Mouse (Mus musculus) stomach, embryonic 15.5 days (tissue): ENCODE results near the gene Tacc2. TPM values are rescaled to one million over a fixed set of nuclear protein-coding genes. Genes with fewer than 3 reads are reported as not detected.

ENCODE experiments used
- ATAC-seq: fragments of 200-750 bp; cut with Nextera tagmentation; 2 replicates; pipeline ENCODE4 v1.8.0; 2017; ENCODE audit warnings: low read depth, moderate number of reproducible peaks, moderate TSS enrichment; ENCODE audit not compliant: insufficient read depth, low FRiP score
- H3K27ac ChIP-seq: fragments of 300-500 bp; sonication (generic); 2 replicates; pipeline ENCODE4 v1.5.1; 2015; ENCODE audit warnings: mild to moderate bottlenecking, inconsistent platforms
- H3K27me3 ChIP-seq: fragments of 300-500 bp; sonication (generic); replicated peaks from 2 replicates; pipeline ENCODE4 v1.6.1; 2015; ENCODE audit warnings: inconsistent platforms
- H3K36me3 ChIP-seq: fragments of 300-500 bp; sonication (generic); 2 replicates; pipeline ENCODE4 v1.6.1; 2015; ENCODE audit warnings: inconsistent platforms
- H3K4me1 ChIP-seq: fragments of 300-500 bp; sonication (generic); 2 replicates; pipeline ENCODE4 v1.6.1; 2015; ENCODE audit warnings: inconsistent platforms
- H3K4me2 ChIP-seq: fragments of 300-500 bp; sonication (generic); 2 replicates; pipeline ENCODE4 v1.6.1; 2015; ENCODE audit warnings: mild to moderate bottlenecking, inconsistent platforms
- H3K4me3 ChIP-seq: fragments of 300-500 bp; sonication (generic); replicated peaks from 2 replicates; pipeline ENCODE4 v1.5.1; 2015; ENCODE audit warnings: inconsistent platforms
- H3K9ac ChIP-seq: fragments of 300-500 bp; sonication (generic); 2 replicates; pipeline ENCODE4 v1.6.1; 2015; ENCODE audit warnings: inconsistent platforms
- H3K9me3 ChIP-seq: fragments of 300-500 bp; sonication (generic); 2 replicates; pipeline ENCODE4 v1.6.1; 2016; ENCODE audit warnings: inconsistent platforms
- WGBS: fragments of 180-500 bp; shearing (Covaris S2); methylation state at CpG from one replicate; pipeline ENCODE4 v1.1.7; 2015; 5-methylcytosine and 5-hydroxymethylcytosine counted together
- polyA plus RNA-seq: library from polyadenylated mRNA; unstranded; fragments of >200 nt; fragmentation: Nextera tagmentation; extraction: Ambion mirVana; gene quantifications from 2 replicates; pipeline ENCODE4 v1.2.1, GENCODE M21; 2015

Tacc2 gene
- polyA plus RNA-seq, 1 experiment from 2014 or later: 21.4 TPM

GRCm38 (mm10) chr7:130637811-130638210 lies 60.6 kb downstream of the Tacc2 start:
- H3K27me3 ChIP-seq: no peaks in the 10 kb centered on the region
- ATAC-seq: no peak
- H3K4me3 ChIP-seq: no peak overlapping the region
- H3K4me2 ChIP-seq: no peak overlapping the region
- 23% methylated on average over 6 of the region's 6 CpGs for WGBS
- H3K27ac ChIP-seq: no peak overlapping the region
- H3K36me3 ChIP-seq: no peaks in the 10 kb centered on the region
- no peaks in the 10 kb centered on the region for H3K9me3 ChIP-seq
- H3K4me1 ChIP-seq: no peaks in the 10 kb centered on the region
- H3K9ac ChIP-seq: no peak overlapping the region

GRCm38 (mm10) chr7:130640681-130641080 lies 63.4 kb downstream of the Tacc2 start:
- H3K9ac ChIP-seq: no peak overlapping the region
- H3K4me2 ChIP-seq: no peak overlapping the region
- no peaks in the 10 kb centered on the region for H3K4me1 ChIP-seq
- H3K9me3 ChIP-seq: no peaks in the 10 kb centered on the region
- ATAC-seq: no peak
- H3K36me3 ChIP-seq: no peaks in the 10 kb centered on the region
- no peaks in the 10 kb centered on the region for H3K27me3 ChIP-seq
- 0 out of 2 replicates have a peak overlapping the region, but pooled peaks have one; percentile 11 for H3K27ac ChIP-seq
- no peak overlapping the region for H3K4me3 ChIP-seq
- WGBS: 74% methylated on average over 9 of the region's 9 CpGs

- no peaks in the 10 kb centered on the region for H3K9me3 ChIP-seq
- H3K9ac ChIP-seq: peak overlapping the region; percentile 77
- no peaks in the 10 kb centered on the region for H3K36me3 ChIP-seq
- peak overlapping the region; percentile 57 for H3K4me3 ChIP-seq
- ATAC-seq: peak; percentile 48; the same call in 1 of the 2 replicates
- H3K4me2 ChIP-seq: peak overlapping the region; percentile 90
- peak overlapping the region; percentile 96 for H3K27ac ChIP-seq
- 8% methylated on average over 15 of the region's 15 CpGs for WGBS
- peaks cover 11% of the 10 kb centered on the region for H3K4me1 ChIP-seq
- no peaks in the 10 kb centered on the region for H3K27me3 ChIP-seq
Observed at GRCm38 (mm10) chr7:130645332-130645993, 68.2 kb downstream of the Tacc2 start.

GRCm38 (mm10) chr7:130645994-130646761 lies 68.9 kb downstream of the Tacc2 start:
- no peaks in the 10 kb centered on the region for H3K9me3 ChIP-seq
- under 1% methylated on average over 52 of the region's 55 CpGs for WGBS
- H3K9ac ChIP-seq: peak overlapping the region; percentile 77
- no peaks in the 10 kb centered on the region for H3K27me3 ChIP-seq
- H3K4me3 ChIP-seq: peak overlapping the region; percentile 57
- peak; percentile 87 for ATAC-seq
- H3K27ac ChIP-seq: peak overlapping the region; percentile 96
- H3K36me3 ChIP-seq: no peaks in the 10 kb centered on the region
- H3K4me1 ChIP-seq: peaks cover 11% of the 10 kb centered on the region
- peak overlapping the region; percentile 90 for H3K4me2 ChIP-seq

- Histone ChIP-seq H3K27ac (peak overlapping the region; percentile 96), H3K9me3 (no peaks in the 10 kb centered on the region), H3K4me1 (peaks cover 11% of the 10 kb centered on the region), H3K4me3 (peak overlapping the region; percentile 57), H3K4me2 (peak overlapping the region; percentile 90), H3K36me3 (no peaks in the 10 kb centered on the region), H3K9ac (peak overlapping the region; percentile 77), H3K27me3 (no peaks in the 10 kb centered on the region)
- WGBS: under 1% methylated on average over 17 of the region's 18 CpGs
- ATAC-seq: peak; percentile 72
Observed at GRCm38 (mm10) chr7:130646762-130647139, 69.5 kb downstream of the Tacc2 start.

- Histone ChIP-seq H3K27me3 (no peaks in the 10 kb centered on the region), H3K4me3 (no peak overlapping the region), H3K9ac (no peak overlapping the region), H3K27ac (no peak overlapping the region), H3K4me1 (peaks cover 11% of the 10 kb centered on the region), H3K4me2 (peak overlapping the region; percentile 90; the same call in 1 of the 2 replicates), H3K9me3 (no peaks in the 10 kb centered on the region), H3K36me3 (no peaks in the 10 kb centered on the region)
- 78% methylated on average over 4 of the region's 4 CpGs for WGBS
- ATAC-seq: no peak
Observed at GRCm38 (mm10) chr7:130648061-130648460, 70.8 kb downstream of the Tacc2 start.

- no peaks in the 10 kb centered on the region for H3K27me3 ChIP-seq
- no peaks in the 10 kb centered on the region for H3K9me3 ChIP-seq
- ATAC-seq: no peak
- no peak overlapping the region for H3K9ac ChIP-seq
- 19% methylated on average over 7 of the region's 7 CpGs for WGBS
- peaks cover 11% of the 10 kb centered on the region for H3K4me1 ChIP-seq
- no peak overlapping the region for H3K4me3 ChIP-seq
- H3K27ac ChIP-seq: no peak overlapping the region
- no peaks in the 10 kb centered on the region for H3K36me3 ChIP-seq
- H3K4me2 ChIP-seq: no peak overlapping the region
Observed at GRCm38 (mm10) chr7:130649257-130649656, 72.0 kb downstream of the Tacc2 start.

- H3K36me3 ChIP-seq: no peaks in the 10 kb centered on the region
- H3K9ac ChIP-seq: no peak overlapping the region
- no peak overlapping the region for H3K27ac ChIP-seq
- no peak for ATAC-seq
- no peak overlapping the region for H3K4me3 ChIP-seq
- H3K9me3 ChIP-seq: no peaks in the 10 kb centered on the region
- no peak overlapping the region for H3K4me2 ChIP-seq
- peaks cover 14% of the 10 kb centered on the region for H3K4me1 ChIP-seq
- 75% methylated on average over 5 of the region's 5 CpGs for WGBS
- no peaks in the 10 kb centered on the region for H3K27me3 ChIP-seq
Observed at GRCm38 (mm10) chr7:130650621-130651020, 73.4 kb downstream of the Tacc2 start.

GRCm38 (mm10) chr7:130653036-130653555 lies 75.9 kb downstream of the Tacc2 start:
- WGBS: 78% methylated on average over 6 of the region's 6 CpGs
- Histone ChIP-seq H3K36me3 (no peaks in the 10 kb centered on the region), H3K4me1 (peaks cover 16% of the 10 kb centered on the region), H3K4me3 (no peak overlapping the region), H3K27ac (no peak overlapping the region), H3K27me3 (no peaks in the 10 kb centered on the region), H3K4me2 (no peak overlapping the region), H3K9ac (no peak overlapping the region), H3K9me3 (no peaks in the 10 kb centered on the region)
- ATAC-seq: no peak

- no peak for ATAC-seq
- H3K4me1 ChIP-seq: peaks cover 11% of the 10 kb centered on the region; the same call in 1 of the 2 replicates
- H3K4me3 ChIP-seq: no peak overlapping the region
- no peaks in the 10 kb centered on the region for H3K36me3 ChIP-seq
- H3K27me3 ChIP-seq: no peaks in the 10 kb centered on the region
- H3K9ac ChIP-seq: no peak overlapping the region
- H3K27ac ChIP-seq: 0 out of 2 replicates have a peak overlapping the region, but pooled peaks have one; percentile 5
- H3K9me3 ChIP-seq: no peaks in the 10 kb centered on the region
- H3K4me2 ChIP-seq: no peak overlapping the region
- WGBS: 36% methylated on average over 2 of the region's 2 CpGs
Observed at GRCm38 (mm10) chr7:130654562-130654961, 77.3 kb downstream of the Tacc2 start.

GRCm38 (mm10) chr7:130656965-130657364 lies 79.7 kb downstream of the Tacc2 start:
- ATAC-seq: no peak
- H3K4me1 ChIP-seq: 0 out of 2 replicates have a peak, but pooled peaks cover 13% of the 10 kb centered on the region
- no peak overlapping the region for H3K4me3 ChIP-seq
- no peaks in the 10 kb centered on the region for H3K27me3 ChIP-seq
- H3K4me2 ChIP-seq: no peak overlapping the region
- no peaks in the 10 kb centered on the region for H3K9me3 ChIP-seq
- no peaks in the 10 kb centered on the region for H3K36me3 ChIP-seq
- WGBS: 88% methylated on average over 8 of the region's 8 CpGs
- H3K27ac ChIP-seq: no peak overlapping the region
- H3K9ac ChIP-seq: no peak overlapping the region

- H3K27ac ChIP-seq: no peak overlapping the region
- 79% methylated on average over 13 of the region's 13 CpGs for WGBS
- H3K9ac ChIP-seq: no peak overlapping the region
- no peak for ATAC-seq
- H3K4me3 ChIP-seq: no peak overlapping the region
- 0 out of 2 replicates have a peak, but pooled peaks cover 16% of the 10 kb centered on the region for H3K4me1 ChIP-seq
- H3K4me2 ChIP-seq: no peak overlapping the region
- H3K27me3 ChIP-seq: no peaks in the 10 kb centered on the region
- no peaks in the 10 kb centered on the region for H3K36me3 ChIP-seq
- H3K9me3 ChIP-seq: no peaks in the 10 kb centered on the region
Observed at GRCm38 (mm10) chr7:130657751-130658150, 80.5 kb downstream of the Tacc2 start.
